Mouse (Mus musculus) thymus, postnatal 4 days (tissue): ENCODE results near the gene Prr12.

Experiments
- DNase-seq: peaks from one replicate; pipeline ENCODE4 v3.0.0; 2021

Gene Prr12

GRCm38 (mm10) chr7:45019031-45019571 lies 33.6 kb downstream of the Prr12 start:
- no peak for DNase-seq

- peak; percentile 74 for DNase-seq
Measured at GRCm38 (mm10) chr7:45017242-45018061, 35.2 kb downstream of the Prr12 start, which contains the start of gene Rras. Gene Rras, plus strand, starts transcription at chr7:45017961.

- DNase-seq, result no peak
Measured at GRCm38 (mm10) chr7:45016761-45017160, 35.9 kb downstream of the Prr12 start.

- DNase-seq, result peak; percentile 98
Measured at GRCm38 (mm10) chr7:45015957-45016612, 36.6 kb downstream of the Prr12 start, which contains the start of gene Scaf1. Gene Scaf1, minus strand, starts transcription at chr7:45016363.

- DNase-seq, result no peak
Measured at GRCm38 (mm10) chr7:45015344-45015956, 37.2 kb downstream of the Prr12 start.

- DNase-seq, result no peak
Measured at GRCm38 (mm10) chr7:45014096-45014451, 38.6 kb downstream of the Prr12 start.

- DNase-seq, result no peak
Measured at GRCm38 (mm10) chr7:45013366-45014095, 39.1 kb downstream of the Prr12 start.

GRCm38 (mm10) chr7:45012824-45013223 lies 39.9 kb downstream of the Prr12 start:
- no peak for DNase-seq

- DNase-seq, result no peak
Measured at GRCm38 (mm10) chr7:45012011-45012410, 40.7 kb downstream of the Prr12 start.

GRCm38 (mm10) chr7:45008411-45008810 lies 44.3 kb downstream of the Prr12 start:
- DNase-seq, result no peak

GRCm38 (mm10) chr7:45007846-45008245 lies 44.8 kb downstream of the Prr12 start:
- DNase-seq, result no peak

- no peak for DNase-seq
Measured at GRCm38 (mm10) chr7:45007141-45007540, 45.5 kb downstream of the Prr12 start.

- no peak for DNase-seq
Measured at GRCm38 (mm10) chr7:45006503-45006902, 46.2 kb downstream of the Prr12 start.

GRCm38 (mm10) chr7:45005321-45005992 lies 47.2 kb downstream of the Prr12 start:
- no peak for DNase-seq

- DNase-seq, result no peak
Measured at GRCm38 (mm10) chr7:45004546-45004945, 48.1 kb downstream of the Prr12 start.

- DNase-seq, result no peak
Measured at GRCm38 (mm10) chr7:45002440-45002839, 50.2 kb downstream of the Prr12 start.

GRCm38 (mm10) chr7:45000539-45001114 lies 52.1 kb downstream of the Prr12 start:
- DNase-seq, result no peak

GRCm38 (mm10) chr7:44999753-45000152 lies 52.9 kb downstream of the Prr12 start:
- no peak for DNase-seq

GRCm38 (mm10) chr7:44998501-44998955 lies 54.2 kb downstream of the Prr12 start, which contains the start of gene Bcl2l12:
Gene Bcl2l12, minus strand, starts transcription at chr7:44998712.
- DNase-seq, result peak; percentile 53

- no peak for DNase-seq
Measured at GRCm38 (mm10) chr7:44997940-44998428, 54.7 kb downstream of the Prr12 start.

- DNase-seq, result peak; percentile 98
Measured at GRCm38 (mm10) chr7:44997231-44997939, 55.3 kb downstream of the Prr12 start, which contains the start of gene Irf3. Gene Irf3, plus strand, starts transcription at chr7:44997648.
